Mouse (Mus musculus) hindbrain, embryonic 13.5 days (tissue): ENCODE results near the gene Zfp148. TPM values are rescaled to one million over a fixed set of nuclear protein-coding genes. Genes with fewer than 3 reads are reported as not detected.

Experiments
- ATAC-seq: fragments of 200-750 bp; cut with Nextera tagmentation; 2 replicates; pipeline ENCODE4 v1.8.0; 2017; ENCODE audit warnings: moderate TSS enrichment; ENCODE audit not compliant: low FRiP score
- H3K27ac ChIP-seq: fragments of 300-500 bp; sonication (generic); 2 replicates; pipeline ENCODE4 v1.5.1; 2015; ENCODE audit warnings: inconsistent platforms, mild to moderate bottlenecking, moderate library complexity
- H3K27me3 ChIP-seq: fragments of 300-500 bp; sonication (generic); 2 replicates; pipeline ENCODE4 v1.6.1; 2015; ENCODE audit warnings: mild to moderate bottlenecking, inconsistent platforms
- H3K36me3 ChIP-seq: fragments of 300-500 bp; sonication (generic); 2 replicates; pipeline ENCODE4 v1.6.1; 2015; ENCODE audit warnings: mild to moderate bottlenecking, inconsistent platforms
- H3K4me1 ChIP-seq: fragments of 300-500 bp; sonication (generic); replicated peaks from 2 replicates; pipeline ENCODE4 v1.6.1; 2015; ENCODE audit warnings: inconsistent platforms
- H3K4me2 ChIP-seq: fragments of 300-500 bp; sonication (generic); 2 replicates; pipeline ENCODE4 v1.6.1; 2015; ENCODE audit warnings: inconsistent platforms, mild to moderate bottlenecking, moderate library complexity
- H3K4me3 ChIP-seq: fragments of 300-500 bp; sonication (generic); 2 replicates; pipeline ENCODE4 v1.5.1; 2015; ENCODE audit warnings: mild to moderate bottlenecking, inconsistent platforms
- H3K9ac ChIP-seq: fragments of 300-500 bp; sonication (generic); 2 replicates; pipeline ENCODE4 v1.6.1; 2015; ENCODE audit warnings: mild to moderate bottlenecking, inconsistent platforms
- H3K9me3 ChIP-seq: fragments of 300-500 bp; sonication (generic); 2 replicates; pipeline ENCODE4 v1.6.1; 2016; ENCODE audit warnings: inconsistent platforms
- whole genome bisulfite sequencing: fragments of 180-500 bp; shearing (Covaris S2); methylation state at CpG from one replicate; pipeline ENCODE4 v1.1.7; 2015; 5-methylcytosine and 5-hydroxymethylcytosine counted together
- polyA plus RNA-seq: library from polyadenylated mRNA; unstranded; fragments of >200 nt; fragmentation: Nextera tagmentation; extraction: Ambion mirVana; gene quantifications from 2 replicates; pipeline ENCODE4 v1.2.1, GENCODE M21; 2015

The Zfp148 gene
- polyA plus RNA-seq, 1 experiment from 2014 or later = 52.3 TPM

DNA sequence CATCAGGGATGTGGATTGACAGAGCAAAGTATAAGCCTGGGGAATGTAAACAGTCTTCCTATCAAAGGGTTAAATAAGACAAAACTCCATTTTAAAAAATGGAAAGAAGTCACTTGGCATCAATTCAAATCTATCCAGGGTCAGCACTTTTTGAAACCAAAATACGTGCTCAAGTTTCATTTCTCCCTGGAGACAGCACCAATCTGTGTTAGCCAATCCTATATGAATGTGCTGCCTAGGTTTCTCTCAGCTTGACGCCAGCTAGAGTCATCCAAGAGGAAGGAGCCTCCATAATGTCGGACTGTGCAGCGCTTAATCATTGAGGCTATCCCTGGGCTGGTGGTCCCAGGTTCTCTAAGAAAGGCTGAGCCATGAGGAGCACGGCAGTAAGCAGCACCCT lies 33.5 kb upstream of the Zfp148 start:
- Histone ChIP-seq H3K27me3 (no peaks in the 10 kb centered on the region), H3K36me3 (no peaks in the 10 kb centered on the region), H3K4me2 (no peak overlapping the region), H3K4me3 (no peak overlapping the region), H3K4me1 (no peaks in the 10 kb centered on the region), H3K27ac (no peak overlapping the region), H3K9ac (no peak overlapping the region), H3K9me3 (no peaks in the 10 kb centered on the region)
- no peak for ATAC-seq
- WGBS = 68% methylated on average over 5 of the region's 5 CpGs

DNA sequence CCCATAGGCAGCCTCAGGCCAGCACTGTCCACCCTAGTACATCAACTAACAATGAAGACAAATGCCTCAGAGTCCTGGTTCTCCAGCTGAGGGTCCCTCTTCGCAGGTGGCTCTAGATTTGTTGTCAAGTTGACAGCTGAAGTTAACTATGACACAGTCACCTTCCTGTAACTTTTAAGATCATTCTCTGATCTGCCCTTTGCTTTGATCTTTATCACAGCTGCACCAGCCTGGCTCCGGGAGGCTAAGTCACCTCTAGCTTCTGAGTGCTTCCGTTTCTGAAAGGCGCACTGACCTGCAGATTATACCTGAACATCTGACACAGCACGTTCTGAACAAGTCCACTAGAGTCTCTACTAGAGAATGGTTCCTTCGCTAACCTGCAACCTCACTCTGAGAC lies 22.8 kb upstream of the Zfp148 start:
- no peak overlapping the region for H3K9ac ChIP-seq
- H3K36me3 ChIP-seq = no peaks in the 10 kb centered on the region
- no peak for ATAC-seq
- no peaks in the 10 kb centered on the region for H3K4me1 ChIP-seq
- no peak overlapping the region for H3K27ac ChIP-seq
- H3K9me3 ChIP-seq = no peaks in the 10 kb centered on the region
- no peak overlapping the region for H3K4me3 ChIP-seq
- H3K4me2 ChIP-seq = no peak overlapping the region
- WGBS = 92% methylated on average over 6 of the region's 6 CpGs
- no peaks in the 10 kb centered on the region for H3K27me3 ChIP-seq

DNA sequence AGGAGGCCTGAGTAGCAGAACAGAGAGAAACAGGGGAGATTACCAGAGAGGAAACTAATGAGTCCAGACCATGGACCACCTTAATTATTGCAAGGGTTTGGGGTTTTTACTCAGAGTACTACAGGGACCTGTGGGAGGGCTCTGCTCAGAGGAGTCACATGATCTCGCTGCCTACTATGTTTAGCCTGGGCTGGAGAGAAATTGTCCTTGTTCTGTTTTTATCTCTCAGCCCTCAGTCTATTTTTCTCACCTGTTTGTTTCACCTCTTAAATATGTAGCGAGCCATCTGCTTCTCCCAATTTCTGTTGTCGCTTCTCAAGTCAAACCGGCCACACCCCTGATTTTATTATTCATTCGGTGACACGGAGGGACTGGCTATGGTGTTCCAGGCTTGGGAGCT lies 14.9 kb upstream of the Zfp148 start:
- Histone ChIP-seq H3K4me3 (no peak overlapping the region), H3K27ac (no peak overlapping the region), H3K27me3 (no peaks in the 10 kb centered on the region), H3K4me1 (no peaks in the 10 kb centered on the region), H3K4me2 (no peak overlapping the region), H3K9me3 (no peaks in the 10 kb centered on the region), H3K36me3 (no peaks in the 10 kb centered on the region), H3K9ac (no peak overlapping the region)
- 90% methylated on average over 6 of the region's 6 CpGs for WGBS
- ATAC-seq = no peak

DNA sequence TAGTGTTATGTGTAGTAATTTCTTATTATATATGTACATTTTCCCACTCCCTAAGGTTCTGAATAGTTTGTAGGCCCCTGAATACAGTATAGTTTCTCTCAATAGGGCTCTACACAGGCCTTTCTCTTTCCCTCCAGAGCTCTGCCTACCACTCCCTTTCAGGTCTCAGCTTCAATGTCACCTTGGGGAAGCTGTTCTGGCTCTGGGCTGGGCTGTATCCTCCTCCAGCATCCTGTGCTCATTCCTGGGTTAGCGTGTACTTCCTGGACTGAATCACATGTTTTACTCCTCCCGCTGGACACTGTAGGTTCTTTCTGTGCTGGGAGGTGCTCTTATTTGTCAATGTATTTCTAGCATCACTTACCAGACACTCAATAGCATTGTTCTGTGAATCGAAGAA lies 12.0 kb upstream of the Zfp148 start:
- Histone ChIP-seq H3K9me3 (no peaks in the 10 kb centered on the region), H3K4me2 (no peak overlapping the region), H3K36me3 (no peaks in the 10 kb centered on the region), H3K27ac (no peak overlapping the region), H3K4me3 (no peak overlapping the region), H3K9ac (no peak overlapping the region), H3K27me3 (no peaks in the 10 kb centered on the region), H3K4me1 (no peaks in the 10 kb centered on the region)
- 77% methylated on average over 3 of the region's 3 CpGs for WGBS
- no peak for ATAC-seq

DNA sequence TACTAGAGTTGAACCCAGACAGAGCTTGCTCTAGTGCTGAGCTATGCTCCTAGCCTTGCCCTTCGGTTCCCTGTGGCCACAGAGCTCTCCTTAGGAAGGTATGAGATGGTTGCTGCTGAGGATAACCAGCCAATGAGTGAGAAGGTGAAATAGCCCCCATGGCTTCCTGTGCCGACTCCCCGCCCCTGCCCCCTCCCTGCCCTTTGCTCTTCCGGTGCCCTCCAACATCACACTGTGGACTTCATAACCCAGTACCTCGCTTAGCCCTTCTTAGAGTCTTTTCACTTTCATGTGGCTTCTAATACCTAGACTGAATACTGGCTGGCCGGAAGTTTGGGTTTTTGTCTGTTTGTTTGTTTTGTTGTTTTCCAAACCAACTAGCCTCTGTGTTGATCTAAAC lies 9.8 kb upstream of the Zfp148 start:
- H3K27ac ChIP-seq = no peak overlapping the region
- WGBS = 70% methylated on average over 6 of the region's 6 CpGs

DNA sequence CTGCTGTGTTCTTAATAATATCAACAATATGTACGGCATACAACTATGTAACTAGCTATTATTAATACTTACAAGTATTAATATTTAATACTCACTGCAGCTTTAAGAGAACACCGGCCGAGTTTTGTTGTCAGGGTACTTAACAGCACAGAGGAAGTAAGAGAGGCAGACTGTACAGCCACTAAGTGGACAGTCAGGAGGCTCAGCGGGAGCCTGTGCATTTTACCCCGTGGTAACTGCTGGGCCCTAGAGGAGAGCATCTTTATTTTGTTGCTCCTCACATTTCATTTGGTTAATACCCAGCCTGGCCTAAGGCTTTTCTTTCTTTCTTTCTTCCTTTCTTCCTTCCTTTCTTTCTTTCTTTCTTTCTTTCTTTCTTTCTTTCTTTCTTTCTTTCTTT lies 8.0 kb upstream of the Zfp148 start:
- H3K27ac ChIP-seq = no peak overlapping the region
- H3K9ac ChIP-seq = no peak overlapping the region
- no peak for ATAC-seq
- H3K4me3 ChIP-seq = no peak overlapping the region
- WGBS = 68% methylated on average over 5 of the region's 5 CpGs
- H3K4me2 ChIP-seq = no peak overlapping the region
- no peaks in the 10 kb centered on the region for H3K36me3 ChIP-seq
- H3K9me3 ChIP-seq = no peaks in the 10 kb centered on the region
- H3K4me1 ChIP-seq = no peaks in the 10 kb centered on the region
- no peaks in the 10 kb centered on the region for H3K27me3 ChIP-seq

More for the DNA sequence above, 9.8 kb upstream of the Zfp148 start:
- Histone ChIP-seq H3K4me3 (no peak overlapping the region), H3K36me3 (no peaks in the 10 kb centered on the region), H3K9ac (no peak overlapping the region), H3K9me3 (no peaks in the 10 kb centered on the region), H3K4me1 (no peaks in the 10 kb centered on the region), H3K27me3 (no peaks in the 10 kb centered on the region), H3K4me2 (no peak overlapping the region)
- ATAC-seq = no peak

DNA sequence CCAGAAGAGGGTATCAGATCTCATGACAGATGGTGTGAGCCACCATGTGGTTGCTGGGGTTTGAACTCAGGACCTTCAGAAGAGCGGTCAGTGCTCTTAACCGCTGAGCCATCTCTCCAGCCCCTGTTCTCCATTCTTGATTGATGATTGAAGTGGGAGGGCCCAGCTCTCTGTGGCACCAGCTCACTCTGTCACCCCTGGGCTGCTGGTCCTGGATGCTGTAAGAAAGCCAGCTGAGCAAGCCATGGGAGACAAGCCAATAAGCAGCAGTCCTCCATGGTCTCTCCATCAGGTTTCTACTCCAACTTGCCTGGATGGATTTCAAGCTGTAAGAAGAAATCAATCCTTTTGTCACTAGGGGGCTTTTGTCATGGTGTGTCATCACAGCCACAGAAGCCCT lies 7.3 kb upstream of the Zfp148 start:
- ATAC-seq = no peak
- Histone ChIP-seq H3K9ac (no peak overlapping the region), H3K4me2 (no peak overlapping the region), H3K36me3 (no peaks in the 10 kb centered on the region), H3K9me3 (no peaks in the 10 kb centered on the region), H3K4me3 (no peak overlapping the region), H3K4me1 (no peaks in the 10 kb centered on the region), H3K27me3 (no peaks in the 10 kb centered on the region), H3K27ac (no peak overlapping the region)
- WGBS = 92% methylated on average over 2 of the region's 2 CpGs

DNA sequence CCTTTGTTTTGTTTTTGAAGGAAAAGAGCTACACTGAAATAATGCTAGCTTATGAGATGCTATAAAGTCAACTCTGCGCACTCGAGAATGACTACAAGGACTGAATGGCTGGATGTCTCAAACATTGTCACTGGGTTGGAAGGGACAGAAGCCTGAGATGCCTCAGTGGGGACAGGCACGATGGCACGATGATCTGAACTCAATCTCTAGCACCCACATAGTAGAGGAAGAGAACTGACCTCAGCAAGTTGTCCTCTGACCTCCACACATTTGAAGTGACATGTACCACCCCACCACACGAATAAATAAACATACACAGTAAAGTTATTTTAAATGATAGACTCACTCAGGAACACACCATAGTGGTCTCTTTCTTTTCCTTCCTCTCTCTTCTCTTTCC lies 4.4 kb upstream of the Zfp148 start:
- 90% methylated on average over 5 of the region's 5 CpGs for WGBS
- peaks cover 11% of the 10 kb centered on the region for H3K4me1 ChIP-seq
- H3K9me3 ChIP-seq = no peaks in the 10 kb centered on the region
- no peak overlapping the region for H3K4me2 ChIP-seq
- no peaks in the 10 kb centered on the region for H3K36me3 ChIP-seq
- H3K9ac ChIP-seq = no peak overlapping the region
- no peak for ATAC-seq
- no peak overlapping the region for H3K4me3 ChIP-seq
- H3K27me3 ChIP-seq = no peaks in the 10 kb centered on the region
- H3K27ac ChIP-seq = no peak overlapping the region

DNA sequence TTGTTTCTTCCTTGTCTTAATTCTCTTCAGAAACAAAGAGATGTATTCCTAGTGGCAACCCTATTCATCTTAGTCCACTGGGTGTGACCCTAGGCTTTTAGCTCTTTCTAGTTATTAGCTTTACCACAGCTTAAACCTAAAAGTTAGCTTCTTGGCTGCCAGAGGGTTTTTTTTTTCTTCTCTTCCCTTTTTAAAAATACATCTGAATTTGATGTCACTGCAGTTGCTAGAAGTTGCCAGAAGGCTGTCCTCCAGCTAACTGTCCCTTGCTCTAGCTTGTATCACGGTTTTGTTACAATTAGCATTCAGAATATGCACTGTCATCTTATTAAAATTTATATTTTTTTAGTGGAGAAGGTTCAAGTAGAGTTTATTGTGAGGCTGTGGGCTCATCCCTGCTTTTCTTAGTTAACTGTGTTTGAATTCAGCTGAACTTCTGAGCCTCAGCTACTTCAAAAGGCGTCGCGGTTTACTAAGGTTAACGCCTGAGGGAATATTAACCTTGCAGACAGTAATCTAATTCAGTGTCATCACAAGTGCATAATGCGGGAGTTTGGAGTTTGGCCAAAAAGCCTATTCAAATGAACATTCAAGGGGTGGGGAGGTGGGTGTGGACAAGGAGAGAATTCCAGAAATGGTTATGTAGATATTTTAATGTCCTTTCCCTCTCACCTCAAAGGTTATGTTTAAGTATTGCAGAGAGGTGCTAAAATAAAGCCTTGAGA lies 1.3 kb upstream of the Zfp148 start:
- Histone ChIP-seq H3K27ac (peak overlapping the region; percentile 96), H3K4me2 (peak overlapping the region; percentile 86), H3K36me3 (no peaks in the 10 kb centered on the region), H3K9me3 (no peaks in the 10 kb centered on the region), H3K4me1 (peaks cover 31% of the 10 kb centered on the region), H3K27me3 (no peaks in the 10 kb centered on the region), H3K4me3 (peak overlapping the region; percentile 90), H3K9ac (peak overlapping the region; percentile 97)
- no peak for ATAC-seq
- 40% methylated on average over 6 of the region's 6 CpGs for WGBS

DNA sequence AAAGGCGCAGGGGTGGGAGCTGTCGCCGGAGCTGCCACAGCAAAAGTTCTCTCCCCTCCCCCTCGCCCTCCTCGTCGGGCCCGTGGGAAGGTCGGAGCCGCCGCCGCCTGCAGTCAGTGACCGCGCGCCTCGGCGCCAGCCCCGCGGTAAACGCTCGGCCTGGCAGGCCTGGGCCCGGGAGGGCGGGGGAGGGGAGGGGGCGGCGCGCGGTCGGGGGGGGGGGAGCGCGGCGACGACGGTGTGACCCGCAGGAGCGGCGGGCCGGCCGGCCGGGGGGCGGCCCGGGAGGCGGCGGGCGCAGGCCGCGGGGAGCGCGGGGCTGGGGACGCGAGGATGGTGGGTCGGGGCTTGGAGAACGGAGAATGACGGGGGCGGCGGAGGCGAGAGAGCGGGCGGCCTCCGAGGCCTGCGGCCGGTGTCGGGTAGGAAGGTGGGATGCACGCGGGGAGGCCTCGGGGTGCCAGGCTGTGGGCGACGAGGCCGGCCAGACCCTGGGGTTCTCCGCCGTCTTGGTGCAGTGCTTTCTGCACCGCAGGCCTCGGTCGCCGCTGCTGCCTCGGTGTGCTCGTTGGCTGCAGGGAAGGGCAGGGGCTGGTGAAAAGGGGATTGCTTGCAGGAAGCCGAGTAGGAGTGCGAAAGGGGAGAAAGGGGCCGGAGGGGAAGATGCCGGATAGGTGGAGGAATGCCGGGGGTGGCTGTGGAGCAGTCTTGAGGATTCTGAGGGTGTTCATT lies 412 bp downstream of the Zfp148 start:
- 3% methylated on average over 46 of the region's 80 CpGs for WGBS
- Histone ChIP-seq H3K9me3 (no peaks in the 10 kb centered on the region), H3K36me3 (no peaks in the 10 kb centered on the region), H3K4me1 (peaks cover 32% of the 10 kb centered on the region), H3K4me3 (peak overlapping the region; percentile 90), H3K27me3 (no peaks in the 10 kb centered on the region), H3K4me2 (peak overlapping the region; percentile 86), H3K27ac (peak overlapping the region; percentile 96), H3K9ac (peak overlapping the region; percentile 97)
- peak; percentile 88 for ATAC-seq

DNA sequence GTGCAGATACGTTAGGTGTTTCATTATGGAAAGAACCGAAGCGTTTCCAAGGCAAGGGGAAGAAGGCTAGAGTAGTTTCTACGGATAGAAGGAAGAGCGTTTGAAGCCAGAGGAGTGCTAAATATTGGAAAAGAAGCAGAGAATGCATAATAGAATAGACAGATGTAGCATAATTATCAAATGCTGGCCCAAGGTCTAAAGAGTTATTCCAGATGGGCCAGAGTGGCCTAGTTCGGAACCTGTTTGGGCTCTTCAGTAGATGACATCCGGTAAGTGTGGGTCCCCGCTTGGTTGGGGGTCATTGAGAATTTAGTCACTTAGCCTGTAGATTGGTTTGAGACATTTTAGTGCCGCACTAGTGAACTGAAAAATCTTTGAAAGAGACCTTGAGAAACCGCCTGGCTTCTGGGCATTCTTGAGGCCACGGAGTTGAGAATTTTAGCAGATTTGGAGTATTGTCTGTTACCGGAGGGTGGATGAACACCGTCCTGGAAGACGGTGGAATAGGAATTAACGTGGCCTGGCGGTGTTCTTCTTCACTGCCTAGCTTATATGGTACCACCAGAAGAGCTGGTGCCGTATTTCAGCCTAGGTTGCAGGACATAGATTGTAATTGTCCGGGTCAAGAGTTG lies 1.1 kb downstream of the Zfp148 start:
- H3K27me3 ChIP-seq = no peaks in the 10 kb centered on the region
- peak overlapping the region; percentile 86 for H3K4me2 ChIP-seq
- H3K4me1 ChIP-seq = peaks cover 32% of the 10 kb centered on the region
- no peaks in the 10 kb centered on the region for H3K36me3 ChIP-seq
- peak overlapping the region; percentile 97 for H3K9ac ChIP-seq
- WGBS = 3% methylated on average over 18 of the region's 18 CpGs
- peak overlapping the region; percentile 90 for H3K4me3 ChIP-seq
- peak overlapping the region; percentile 96 for H3K27ac ChIP-seq
- H3K9me3 ChIP-seq = no peaks in the 10 kb centered on the region
- no peak for ATAC-seq

DNA sequence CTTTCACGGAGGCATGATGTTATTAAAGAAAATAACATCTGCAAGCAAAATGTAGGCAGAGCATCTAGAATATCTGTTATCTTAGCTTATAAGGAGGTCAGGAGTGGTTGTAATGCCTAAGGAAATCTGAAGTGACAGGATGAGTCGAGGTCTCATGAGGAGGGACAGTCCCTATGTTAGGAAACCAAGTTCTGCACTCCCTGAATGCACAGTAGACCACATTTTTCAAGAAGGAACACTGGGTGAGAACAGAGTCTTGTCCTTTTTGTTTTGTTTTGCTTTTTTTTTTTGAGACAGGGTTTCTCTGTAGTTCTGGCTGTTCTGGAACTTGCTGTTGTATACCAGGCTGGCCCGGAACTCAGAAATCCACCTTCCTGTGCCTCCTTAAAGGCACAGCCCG lies 1.7 kb downstream of the Zfp148 start:
- H3K4me2 ChIP-seq = peak overlapping the region; percentile 86
- 45% methylated on average over 4 of the region's 4 CpGs for WGBS
- H3K4me3 ChIP-seq = peak overlapping the region; percentile 90
- no peaks in the 10 kb centered on the region for H3K36me3 ChIP-seq
- H3K9me3 ChIP-seq = no peaks in the 10 kb centered on the region
- ATAC-seq = no peak
- peak overlapping the region; percentile 96 for H3K27ac ChIP-seq
- H3K4me1 ChIP-seq = peaks cover 32% of the 10 kb centered on the region
- peak overlapping the region; percentile 97 for H3K9ac ChIP-seq
- no peaks in the 10 kb centered on the region for H3K27me3 ChIP-seq
